Mouse (Mus musculus): ENCODE data around the gene Hoxc4. TPM values are rescaled to one million over a fixed set of nuclear protein-coding genes. Genes with fewer than 3 reads are reported as not detected.

Hoxc4 gene
- 0.45 TPM in 2 replicates for polyA plus RNA-seq (2015; fragmentation: Nextera tagmentation; extraction: Ambion mirVana)

DNA sequence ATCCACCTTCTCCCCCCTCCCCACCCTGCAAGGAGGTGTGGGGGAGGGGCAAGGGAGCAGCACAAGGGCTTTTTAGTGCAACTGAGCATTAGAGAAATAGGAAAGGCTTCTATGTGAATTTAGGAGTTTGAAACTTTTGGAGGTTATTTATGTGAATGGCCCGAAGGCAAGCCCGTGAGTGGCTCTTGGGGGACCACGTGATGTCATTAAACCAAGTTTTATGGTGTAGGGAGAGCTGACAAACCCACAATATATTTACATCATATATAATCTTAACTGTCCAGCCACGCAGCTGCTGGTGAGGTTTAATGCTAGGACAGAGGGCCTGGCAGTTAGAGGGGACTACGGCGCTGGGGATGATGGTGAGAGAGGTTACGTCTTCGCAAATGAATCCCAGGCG is at the start of gene Hoxc4:
Gene Hoxc4 (plus strand): TSS at position 299 of the 400 bp plus-strand sequence.
- H3K9me3 ChIP-seq (replicated peaks; ENCODE audit: control insufficient read depth, low read length) = no peaks in the 10 kb centered on the region
- H3K36me3 ChIP-seq (ENCODE audit: control insufficient read depth, insufficient read depth) = no peaks in the 10 kb centered on the region
- no peak within 1 kb of the TSS for H3K4me3 ChIP-seq (ENCODE audit: low read length)
- WGBS = 19% methylated on average over 9 of the region's 9 CpGs
- peaks cover 96% of the 10 kb centered on the region for H3K27me3 ChIP-seq (ENCODE audit: control insufficient read depth, insufficient read depth, low read length)
- no peak within 1 kb of the TSS for H3K9ac ChIP-seq (ENCODE audit: low read length)
- no peak within 1 kb of the TSS for H3K4me2 ChIP-seq (ENCODE audit: low read depth, low read length)
- ATAC-seq (replicated peaks; ENCODE audit: extremely low read depth, insufficient read depth, low FRiP score) = no peak
- no peak within 1 kb of the TSS for H3K27ac ChIP-seq (ENCODE audit: low read length)
- H3K4me1 ChIP-seq (ENCODE audit: control insufficient read depth, insufficient read depth, low read length) = no peaks in the 10 kb centered on the region; the same call in 1 of the 2 replicates

DNA sequence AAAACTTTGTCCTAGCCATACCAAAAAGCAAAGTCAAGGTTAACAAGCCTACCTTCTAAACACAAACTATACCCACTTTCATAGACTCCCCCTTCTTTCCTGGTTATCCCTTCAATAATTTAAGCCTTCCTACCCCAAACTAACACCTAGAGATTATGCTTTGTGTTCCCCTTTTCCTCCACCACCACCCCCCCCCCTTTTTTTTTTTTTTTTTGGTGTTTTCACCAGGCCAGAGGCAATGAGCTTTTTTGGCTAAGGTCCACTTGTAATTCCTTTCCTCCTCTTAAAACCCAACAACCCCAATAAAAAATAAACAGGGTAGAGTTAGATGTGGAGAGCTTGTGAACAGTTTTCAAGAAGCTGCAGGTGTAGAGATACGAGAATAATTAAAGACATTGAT is 49.4 kb upstream of the Hoxc4 start:
- Histone ChIP-seq H3K4me1 (ENCODE audit: control insufficient read depth, insufficient read depth, low read length) (no peaks in the 10 kb centered on the region), H3K36me3 (ENCODE audit: control insufficient read depth, insufficient read depth) (no peaks in the 10 kb centered on the region), H3K4me2 (ENCODE audit: low read depth, low read length) (no peak overlapping the region), H3K4me3 (ENCODE audit: low read length) (no peak overlapping the region), H3K9me3 (replicated peaks; ENCODE audit: control insufficient read depth, low read length) (no peaks in the 10 kb centered on the region), H3K27me3 (ENCODE audit: control insufficient read depth, insufficient read depth, low read length) (peaks cover 96% of the 10 kb centered on the region), H3K9ac (ENCODE audit: low read length) (no peak overlapping the region), H3K27ac (ENCODE audit: low read length) (no peak overlapping the region)
- ATAC-seq (replicated peaks; ENCODE audit: extremely low read depth, insufficient read depth, low FRiP score) = no peak
- WGBS = 24% methylated on average over 1 of the region's 1 CpGs

DNA sequence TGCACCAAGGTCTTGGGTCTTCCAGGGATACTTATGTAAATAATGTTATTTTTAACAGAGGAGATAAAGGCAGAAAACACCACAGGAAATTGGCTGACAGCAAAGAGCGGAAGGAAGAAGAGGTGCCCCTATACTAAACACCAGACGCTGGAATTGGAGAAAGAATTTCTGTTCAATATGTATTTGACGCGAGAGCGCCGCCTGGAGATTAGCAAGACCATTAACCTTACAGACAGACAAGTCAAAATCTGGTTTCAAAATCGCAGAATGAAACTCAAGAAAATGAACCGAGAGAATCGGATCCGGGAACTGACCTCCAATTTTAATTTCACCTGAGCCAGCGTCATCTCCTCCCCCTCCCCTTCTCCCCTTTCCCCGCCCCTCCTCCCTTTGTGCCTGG is 48.0 kb upstream of the Hoxc4 start:
- H3K36me3 ChIP-seq (ENCODE audit: control insufficient read depth, insufficient read depth) = no peaks in the 10 kb centered on the region
- H3K9ac ChIP-seq (ENCODE audit: low read length) = no peak overlapping the region
- no peaks in the 10 kb centered on the region for H3K4me1 ChIP-seq (ENCODE audit: control insufficient read depth, insufficient read depth, low read length)
- no peaks in the 10 kb centered on the region for H3K9me3 ChIP-seq (replicated peaks; ENCODE audit: control insufficient read depth, low read length)
- no peak overlapping the region for H3K4me3 ChIP-seq (ENCODE audit: low read length)
- H3K27ac ChIP-seq (ENCODE audit: low read length) = no peak overlapping the region
- peaks cover 94% of the 10 kb centered on the region for H3K27me3 ChIP-seq (ENCODE audit: control insufficient read depth, insufficient read depth, low read length)
- WGBS = 2% methylated on average over 12 of the region's 12 CpGs
- no peak overlapping the region for H3K4me2 ChIP-seq (ENCODE audit: low read depth, low read length)
- no peak for ATAC-seq (replicated peaks; ENCODE audit: extremely low read depth, insufficient read depth, low FRiP score)

DNA sequence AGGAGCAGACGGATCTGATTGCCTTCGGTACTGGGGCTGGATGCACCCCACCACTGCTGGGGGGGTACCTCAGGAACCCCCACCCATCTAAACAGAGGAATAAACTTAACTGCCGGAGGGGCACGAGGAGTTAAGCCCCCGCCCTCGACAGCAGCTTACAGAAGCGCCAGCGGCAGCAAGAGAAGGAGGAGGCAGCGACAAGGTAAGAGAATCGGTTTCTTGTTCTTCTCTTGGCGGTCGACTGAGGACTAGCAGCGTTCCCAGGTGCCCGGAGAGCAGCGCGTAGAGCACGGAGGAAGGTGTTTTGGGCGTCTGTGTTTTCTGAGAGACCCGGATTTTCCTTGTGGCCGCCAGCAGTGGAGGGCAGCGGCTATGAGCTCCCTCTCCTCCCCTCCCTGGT is 46.5 kb upstream of the Hoxc4 start:
- WGBS = 2% methylated on average over 21 of the region's 21 CpGs
- Histone ChIP-seq H3K9me3 (replicated peaks; ENCODE audit: control insufficient read depth, low read length) (no peaks in the 10 kb centered on the region), H3K4me2 (ENCODE audit: low read depth, low read length) (no peak overlapping the region)

DNA sequence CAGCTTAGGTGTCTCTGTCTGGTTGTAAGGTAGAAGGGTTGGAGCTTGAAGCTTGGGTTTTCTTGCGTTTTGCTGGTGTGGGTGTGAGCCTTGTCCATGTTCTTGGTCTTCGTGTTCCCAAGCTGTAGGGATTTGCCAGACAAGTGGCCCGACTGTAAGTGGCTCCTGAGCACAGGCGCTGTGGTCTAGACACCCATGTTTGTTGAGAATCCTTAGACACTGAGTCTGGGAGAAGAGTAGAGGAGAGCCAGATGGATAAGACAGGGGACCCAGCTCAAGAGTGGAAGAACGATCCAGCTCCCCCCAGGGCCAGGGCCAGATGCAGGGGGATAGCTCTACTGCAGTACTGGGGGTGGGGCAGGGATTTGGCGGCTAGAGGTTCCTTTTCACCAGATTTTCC is 46.0 kb upstream of the Hoxc4 start:
- Histone ChIP-seq H3K36me3 (ENCODE audit: control insufficient read depth, insufficient read depth) (no peaks in the 10 kb centered on the region), H3K4me2 (ENCODE audit: low read depth, low read length) (no peak overlapping the region), H3K27me3 (ENCODE audit: control insufficient read depth, insufficient read depth, low read length) (peaks cover 94% of the 10 kb centered on the region), H3K9ac (ENCODE audit: low read length) (no peak overlapping the region), H3K4me3 (ENCODE audit: low read length) (no peak overlapping the region), H3K27ac (ENCODE audit: low read length) (no peak overlapping the region), H3K4me1 (ENCODE audit: control insufficient read depth, insufficient read depth, low read length) (no peaks in the 10 kb centered on the region), H3K9me3 (replicated peaks; ENCODE audit: control insufficient read depth, low read length) (no peaks in the 10 kb centered on the region)
- ATAC-seq (replicated peaks; ENCODE audit: extremely low read depth, insufficient read depth, low FRiP score) = no peak
- 3% methylated on average over 6 of the region's 6 CpGs for WGBS

More for the DNA sequence above, 46.5 kb upstream of the Hoxc4 start:
- H3K27ac ChIP-seq (ENCODE audit: low read length) = no peak overlapping the region
- H3K4me3 ChIP-seq (ENCODE audit: low read length) = no peak overlapping the region
- no peak for ATAC-seq (replicated peaks; ENCODE audit: extremely low read depth, insufficient read depth, low FRiP score)
- no peaks in the 10 kb centered on the region for H3K36me3 ChIP-seq (ENCODE audit: control insufficient read depth, insufficient read depth)
- H3K4me1 ChIP-seq (ENCODE audit: control insufficient read depth, insufficient read depth, low read length) = no peaks in the 10 kb centered on the region
- H3K27me3 ChIP-seq (ENCODE audit: control insufficient read depth, insufficient read depth, low read length) = peaks cover 94% of the 10 kb centered on the region
- H3K9ac ChIP-seq (ENCODE audit: low read length) = no peak overlapping the region

DNA sequence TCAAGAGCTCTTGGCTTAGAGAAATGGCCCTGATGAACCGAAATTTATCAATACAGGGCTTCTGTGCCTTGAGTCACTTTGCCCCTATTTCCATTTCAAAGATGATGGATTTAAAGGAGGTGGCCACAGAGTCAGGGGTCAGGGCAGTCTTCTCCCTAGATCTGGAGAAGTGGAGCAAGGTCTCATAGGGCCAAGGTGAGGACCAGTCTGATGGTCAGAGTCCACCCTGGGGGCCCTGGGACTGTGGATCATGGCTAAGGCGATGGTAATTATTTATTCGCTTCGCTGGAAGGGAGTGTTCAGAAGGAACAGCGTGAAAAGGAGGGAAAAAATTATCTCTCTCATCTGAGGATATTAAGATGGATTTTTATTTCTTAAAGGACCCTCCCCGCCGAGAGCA is 43.7 kb upstream of the Hoxc4 start:
- Histone ChIP-seq H3K4me1 (ENCODE audit: control insufficient read depth, insufficient read depth, low read length) (no peaks in the 10 kb centered on the region), H3K4me2 (ENCODE audit: low read depth, low read length) (no peak overlapping the region), H3K4me3 (ENCODE audit: low read length) (no peak overlapping the region), H3K9ac (ENCODE audit: low read length) (no peak overlapping the region), H3K36me3 (ENCODE audit: control insufficient read depth, insufficient read depth) (no peaks in the 10 kb centered on the region), H3K9me3 (replicated peaks; ENCODE audit: control insufficient read depth, low read length) (no peaks in the 10 kb centered on the region), H3K27ac (ENCODE audit: low read length) (no peak overlapping the region), H3K27me3 (ENCODE audit: control insufficient read depth, insufficient read depth, low read length) (peaks cover 96% of the 10 kb centered on the region)
- 7% methylated on average over 7 of the region's 7 CpGs for WGBS
- ATAC-seq (replicated peaks; ENCODE audit: extremely low read depth, insufficient read depth, low FRiP score) = no peak

DNA sequence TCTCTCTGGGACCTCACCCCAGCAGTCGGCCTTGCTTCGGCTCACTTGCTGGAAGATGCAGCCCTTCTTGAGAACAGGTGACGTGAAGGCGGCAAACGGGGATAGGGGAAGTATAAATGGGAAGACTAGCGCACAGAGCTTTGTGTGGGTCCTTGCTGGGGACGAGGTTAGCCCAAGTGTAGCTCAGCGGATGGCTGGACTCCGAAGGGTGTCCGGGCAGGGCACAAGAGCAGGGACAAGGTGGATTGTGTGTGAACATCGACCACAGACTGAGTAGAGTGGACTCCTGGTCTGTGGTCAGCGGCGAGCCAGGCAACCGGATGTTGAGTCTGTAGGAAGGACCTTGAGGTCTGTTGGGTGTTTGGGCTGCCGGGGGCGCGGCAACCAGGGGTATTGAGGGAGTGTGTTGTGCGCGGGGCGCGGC is 43.0 kb upstream of the Hoxc4 start:
- no peak overlapping the region for H3K27ac ChIP-seq (ENCODE audit: low read length)
- H3K4me3 ChIP-seq (ENCODE audit: low read length) = no peak overlapping the region
- no peak overlapping the region for H3K9ac ChIP-seq (ENCODE audit: low read length)
- WGBS = 1% methylated on average over 21 of the region's 21 CpGs
- H3K9me3 ChIP-seq (replicated peaks; ENCODE audit: control insufficient read depth, low read length) = no peaks in the 10 kb centered on the region
- H3K27me3 ChIP-seq (ENCODE audit: control insufficient read depth, insufficient read depth, low read length) = peaks cover 96% of the 10 kb centered on the region
- H3K36me3 ChIP-seq (ENCODE audit: control insufficient read depth, insufficient read depth) = no peaks in the 10 kb centered on the region
- no peak for ATAC-seq (replicated peaks; ENCODE audit: extremely low read depth, insufficient read depth, low FRiP score)
- no peak overlapping the region for H3K4me2 ChIP-seq (ENCODE audit: low read depth, low read length)
- no peaks in the 10 kb centered on the region for H3K4me1 ChIP-seq (ENCODE audit: control insufficient read depth, insufficient read depth, low read length)

DNA sequence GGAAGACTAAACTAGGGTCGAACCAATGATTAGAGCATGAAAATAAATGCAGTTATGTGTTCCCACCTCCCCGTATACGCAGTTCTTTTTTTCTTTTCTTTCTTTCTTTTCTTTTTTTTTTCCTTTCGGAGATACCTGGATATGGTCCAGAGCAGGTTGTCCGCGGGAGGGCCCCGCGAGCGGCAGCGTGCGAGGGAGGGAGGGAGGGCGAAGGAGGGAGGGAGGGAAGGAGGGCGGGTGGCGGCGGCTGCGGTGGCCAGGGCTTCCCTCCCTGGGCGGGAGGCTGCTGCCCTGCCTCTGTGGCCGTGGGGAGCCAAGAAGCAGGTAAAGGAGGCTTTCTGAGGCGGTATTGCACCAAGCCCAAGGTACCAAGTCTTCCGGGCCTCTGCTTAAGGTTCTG is 42.6 kb upstream of the Hoxc4 start, which contains the start of gene Hoxc9:
Gene Hoxc9 (plus strand): TSS at position 269 of the 400 bp plus-strand sequence.
- Histone ChIP-seq H3K4me1 (ENCODE audit: control insufficient read depth, insufficient read depth, low read length) (no peaks in the 10 kb centered on the region), H3K4me3 (ENCODE audit: low read length) (peak within 1 kb of the TSS; percentile 39), H3K36me3 (ENCODE audit: control insufficient read depth, insufficient read depth) (no peaks in the 10 kb centered on the region), H3K27ac (ENCODE audit: low read length) (no peak within 1 kb of the TSS), H3K9me3 (replicated peaks; ENCODE audit: control insufficient read depth, low read length) (no peaks in the 10 kb centered on the region), H3K27me3 (ENCODE audit: control insufficient read depth, insufficient read depth, low read length) (peaks cover 96% of the 10 kb centered on the region), H3K9ac (ENCODE audit: low read length) (no peak within 1 kb of the TSS; the same call in 1 of the 2 replicates), H3K4me2 (ENCODE audit: low read depth, low read length) (peak within 1 kb of the TSS; percentile 50)
- under 1% methylated on average over 19 of the region's 20 CpGs for WGBS
- ATAC-seq (replicated peaks; ENCODE audit: extremely low read depth, insufficient read depth, low FRiP score) = no peak

DNA sequence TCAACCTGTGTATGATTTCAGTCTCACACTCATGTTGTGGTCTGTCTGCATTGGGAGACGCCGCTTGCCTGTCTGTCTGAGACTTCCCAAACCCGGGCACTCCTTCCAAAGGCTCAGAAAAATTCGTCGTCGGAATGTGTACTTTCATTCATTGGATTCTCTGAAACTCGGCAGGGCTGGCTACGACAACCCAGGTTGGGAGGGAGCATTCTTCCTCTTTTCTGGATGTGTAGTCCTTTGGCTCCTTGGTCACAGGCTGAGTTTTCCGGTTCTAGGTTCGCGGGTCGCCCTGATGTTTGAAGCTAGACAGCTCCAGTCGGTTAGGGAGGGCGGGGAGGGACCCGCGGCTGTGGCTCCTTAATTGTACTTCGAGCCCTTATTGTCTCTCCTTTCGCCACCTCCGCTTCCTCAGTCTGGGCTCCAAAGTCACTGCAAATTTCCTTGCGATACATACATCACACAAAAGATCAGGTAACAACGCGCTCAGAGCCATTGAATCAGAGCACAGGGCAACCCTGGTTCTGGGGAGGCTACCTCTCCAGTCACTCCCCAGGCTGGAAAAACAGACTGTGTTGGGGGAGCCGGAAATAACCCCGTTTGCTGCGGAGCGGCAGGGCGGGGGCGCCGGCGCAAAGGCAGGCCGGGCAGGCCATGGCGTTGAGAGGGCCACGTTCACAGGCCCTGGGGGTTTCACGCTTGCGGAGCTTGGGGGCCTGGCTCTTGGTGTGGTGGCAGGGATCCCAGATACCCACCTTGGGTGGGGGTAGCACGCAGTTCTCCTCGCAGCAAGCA is 41.9 kb upstream of the Hoxc4 start:
- 1% methylated on average over 37 of the region's 37 CpGs for WGBS
- Histone ChIP-seq H3K27me3 (ENCODE audit: control insufficient read depth, insufficient read depth, low read length) (peaks cover 96% of the 10 kb centered on the region), H3K9me3 (replicated peaks; ENCODE audit: control insufficient read depth, low read length) (no peaks in the 10 kb centered on the region), H3K4me2 (ENCODE audit: low read depth, low read length) (peak overlapping the region; percentile 50), H3K27ac (ENCODE audit: low read length) (no peak overlapping the region), H3K9ac (ENCODE audit: low read length) (no peak overlapping the region; the same call in 1 of the 2 replicates), H3K36me3 (ENCODE audit: control insufficient read depth, insufficient read depth) (no peaks in the 10 kb centered on the region), H3K4me1 (ENCODE audit: control insufficient read depth, insufficient read depth, low read length) (peaks cover 5% of the 10 kb centered on the region), H3K4me3 (ENCODE audit: low read length) (peak overlapping the region; percentile 39)
- no peak for ATAC-seq (replicated peaks; ENCODE audit: extremely low read depth, insufficient read depth, low FRiP score)
